Mouse (Mus musculus): ENCODE results near the gene Cbfa2t3. TPM values are rescaled to one million over a fixed set of nuclear protein-coding genes. Genes with fewer than 3 reads are reported as not detected.

The Cbfa2t3 gene
- total and polyA plus RNA-seq, 2 experiments from 2014 or later: 5.6 to 9.5 TPM

DNA sequence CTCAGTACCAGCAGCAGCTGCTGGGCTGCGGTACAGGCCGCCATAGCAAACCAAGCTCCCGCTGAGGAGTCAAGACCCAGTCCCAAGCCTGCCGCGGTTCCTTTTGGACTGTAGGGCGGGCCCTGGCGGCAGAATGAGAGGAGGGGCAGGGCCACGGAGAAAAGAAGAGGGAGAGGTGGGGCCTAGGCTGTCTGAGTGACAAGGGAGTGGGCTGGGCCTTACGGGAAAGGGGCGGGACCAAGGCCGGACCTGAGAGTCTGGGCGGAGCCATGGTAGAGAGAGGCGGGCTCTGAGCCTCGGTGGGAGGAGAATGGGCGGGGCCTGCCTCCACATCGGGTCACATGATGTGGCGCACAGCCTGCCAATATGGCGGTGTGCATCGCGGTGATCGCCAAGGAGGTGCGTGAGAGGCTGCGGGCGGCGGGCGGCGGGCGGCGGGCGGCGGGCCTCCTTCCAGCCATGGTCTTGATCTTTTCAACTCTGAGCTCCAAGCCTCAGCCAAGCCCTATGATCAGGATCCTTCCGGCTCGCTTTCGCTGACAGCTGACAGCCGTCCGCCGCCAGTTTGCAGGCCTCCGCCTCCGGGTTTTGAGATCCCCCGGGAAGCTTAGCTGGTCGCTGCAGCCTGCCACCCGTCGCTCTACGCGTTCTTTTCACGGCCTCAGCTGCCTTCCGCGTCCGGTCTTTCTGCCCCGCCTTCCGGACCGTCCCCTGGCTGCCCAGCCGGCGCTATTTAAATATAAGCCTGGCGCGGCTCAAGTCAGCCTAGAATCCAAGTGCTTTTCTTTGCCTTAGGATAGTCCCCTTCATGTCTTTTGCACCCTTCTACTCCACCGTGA, 87.4 kb downstream of the Cbfa2t3 start, which contains the start of the genes Galns and Trappc2l:
Gene Galns, minus strand, starts transcription at position 169 of the 839 bp plus-strand sequence.
Gene Trappc2l, plus strand, starts transcription at position 346 of the 839 bp plus-strand sequence.
- under 1% methylated on average over 57 of the region's 57 CpGs for WGBS
- peak; percentile 69 for TF ChIP-seq CTCF (IDR thresholded peaks at IDR 0.05; ENCODE audit: low read depth)
- no peaks in the 10 kb centered on the region for H3K27me3 ChIP-seq (ENCODE audit: insufficient read depth, low read length)

DNA sequence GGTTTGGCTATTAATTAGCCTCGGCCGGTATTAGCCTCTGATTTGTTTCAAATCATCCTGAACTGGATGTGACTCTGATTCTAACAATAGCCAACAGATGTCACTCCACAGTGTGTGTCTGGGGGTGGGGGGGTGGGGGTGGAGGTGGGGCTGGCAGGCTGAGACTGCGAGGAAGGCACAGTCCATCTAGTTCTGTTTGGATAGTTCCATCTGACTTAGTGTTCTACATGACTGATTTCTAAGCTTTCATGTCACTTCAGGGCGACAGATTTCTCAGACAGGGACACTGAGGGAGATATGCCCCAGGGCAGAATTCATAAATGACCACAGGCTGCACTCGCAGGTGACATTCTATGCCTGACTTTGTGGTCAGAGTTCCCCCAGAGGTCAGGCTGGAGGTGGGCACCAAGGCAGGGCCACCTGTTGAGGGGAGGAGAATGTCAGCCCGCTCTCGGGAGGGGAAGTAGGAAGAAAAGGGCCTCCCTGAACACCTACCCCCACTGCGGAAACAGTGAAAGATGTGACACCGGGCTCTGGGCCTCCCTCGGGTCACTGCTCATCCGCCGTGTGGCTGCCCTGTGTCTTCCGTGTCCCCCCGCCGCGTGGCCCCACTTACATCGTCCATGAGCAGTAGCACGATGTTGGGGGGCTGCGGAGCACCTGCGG, 88.2 kb downstream of the Cbfa2t3 start:
- Histone ChIP-seq H3K4me1 (ENCODE audit: insufficient read depth) (peaks cover 15% of the 10 kb centered on the region), H3K27ac (ENCODE audit: low read depth, low read length) (peak overlapping the region; percentile 72), H3K4me2 (ENCODE audit: low read depth) (peak overlapping the region; percentile 89), H3K4me3 (ENCODE audit: low read depth, low read length) (peak overlapping the region; percentile 68), H3K9ac (peak overlapping the region; percentile 79), H3K27me3 (ENCODE audit: insufficient read depth, low read length) (no peaks in the 10 kb centered on the region), H3K9me3 (ENCODE audit: low read length) (no peaks in the 10 kb centered on the region), H3K36me3 (ENCODE audit: insufficient read depth) (peaks cover 12% of the 10 kb centered on the region; the same call in 1 of the 2 replicates)
- DNase-seq: no peak
- WGBS: 2% methylated on average over 20 of the region's 20 CpGs
- ATAC-seq: no peak
- no peak for TF ChIP-seq CTCF (IDR thresholded peaks at IDR 0.05; ENCODE audit: low read depth)

More for the DNA sequence above, 87.4 kb downstream of the Cbfa2t3 start, which contains the start of the genes Galns and Trappc2l:
- peaks cover 12% of the 10 kb centered on the region; the same call in 1 of the 2 replicates for H3K36me3 ChIP-seq (ENCODE audit: insufficient read depth)
- H3K27ac ChIP-seq (ENCODE audit: low read depth, low read length): peak within 1 kb of the TSS; percentile 84
- peak within 1 kb of the TSS; percentile 68 for H3K4me3 ChIP-seq (ENCODE audit: low read depth, low read length)
- peak; percentile 98 for ATAC-seq
- peaks cover 15% of the 10 kb centered on the region for H3K4me1 ChIP-seq (ENCODE audit: insufficient read depth)
- peak within 1 kb of the TSS; percentile 89 for H3K4me2 ChIP-seq (ENCODE audit: low read depth)
- peak within 1 kb of the TSS; percentile 79 for H3K9ac ChIP-seq
- DNase-seq: peak; percentile 99
- H3K9me3 ChIP-seq (ENCODE audit: low read length): no peaks in the 10 kb centered on the region

DNA sequence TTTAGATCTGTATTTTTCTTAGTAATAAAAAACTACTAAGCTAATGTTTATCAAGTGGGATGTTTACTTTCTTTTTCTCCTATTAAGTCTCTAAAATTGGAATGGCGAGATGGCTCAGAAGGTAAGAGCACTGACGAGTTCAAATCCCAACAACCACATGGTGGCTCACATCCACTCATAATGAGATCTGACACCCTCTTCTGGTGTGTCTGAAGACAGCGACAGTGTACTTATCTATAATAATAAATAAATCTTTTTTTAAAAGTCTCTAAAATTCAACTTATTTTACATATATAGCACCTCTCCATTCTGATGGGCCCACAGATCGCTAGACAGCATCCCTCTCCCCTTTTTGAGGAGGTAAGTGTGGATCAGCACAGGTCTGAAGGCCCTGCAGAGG, 88.7 kb downstream of the Cbfa2t3 start:
- Histone ChIP-seq H3K27me3 (ENCODE audit: insufficient read depth, low read length) (no peaks in the 10 kb centered on the region), H3K4me1 (ENCODE audit: insufficient read depth) (peaks cover 15% of the 10 kb centered on the region), H3K4me3 (ENCODE audit: low read depth, low read length) (no peak overlapping the region), H3K27ac (ENCODE audit: low read depth, low read length) (no peak overlapping the region), H3K9ac (no peak overlapping the region), H3K4me2 (ENCODE audit: low read depth) (peak overlapping the region; percentile 89), H3K9me3 (ENCODE audit: low read length) (no peaks in the 10 kb centered on the region), H3K36me3 (ENCODE audit: insufficient read depth) (peaks cover 9% of the 10 kb centered on the region; the same call in 1 of the 2 replicates)
- no peak for DNase-seq
- peak; percentile 21; the same call in 1 of the 2 replicates for TF ChIP-seq CTCF (IDR thresholded peaks at IDR 0.05; ENCODE audit: low read depth)
- WGBS: 46% methylated on average over 4 of the region's 4 CpGs
- ATAC-seq: no peak

DNA sequence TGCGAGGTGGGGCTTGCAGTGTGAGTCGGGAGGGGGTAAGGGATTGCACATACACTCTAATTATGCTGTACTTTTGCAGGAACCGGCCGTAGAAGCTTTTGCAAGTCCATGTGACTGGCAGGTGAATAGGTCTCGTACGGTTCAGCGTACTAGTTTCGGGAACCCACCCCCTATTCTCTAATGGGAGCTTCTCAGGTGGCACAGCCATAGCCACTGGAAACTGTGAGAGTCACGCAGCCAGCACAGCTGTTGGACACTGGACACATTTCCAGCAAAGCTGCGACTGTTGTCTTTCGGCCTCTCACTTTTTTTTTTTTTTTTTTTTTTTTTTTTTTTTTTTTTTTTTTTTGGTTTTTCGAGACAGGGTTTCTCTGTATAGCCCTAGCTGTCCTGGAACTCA, 92.1 kb downstream of the Cbfa2t3 start:
- ATAC-seq (no peak), DNase-seq (no peak)
- Histone ChIP-seq H3K4me2 (ENCODE audit: low read depth) (no peak overlapping the region), H3K9ac (no peak overlapping the region), H3K27me3 (ENCODE audit: insufficient read depth, low read length) (no peaks in the 10 kb centered on the region), H3K9me3 (ENCODE audit: low read length) (no peaks in the 10 kb centered on the region), H3K4me3 (ENCODE audit: low read depth, low read length) (no peak overlapping the region), H3K27ac (ENCODE audit: low read depth, low read length) (no peak overlapping the region), H3K36me3 (ENCODE audit: insufficient read depth) (no peaks in the 10 kb centered on the region), H3K4me1 (ENCODE audit: insufficient read depth) (peaks cover 6% of the 10 kb centered on the region; the same call in 1 of the 2 replicates)
- 76% methylated on average over 11 of the region's 12 CpGs for WGBS
- TF ChIP-seq CTCF (IDR thresholded peaks at IDR 0.05; ENCODE audit: low read depth): no peak

DNA sequence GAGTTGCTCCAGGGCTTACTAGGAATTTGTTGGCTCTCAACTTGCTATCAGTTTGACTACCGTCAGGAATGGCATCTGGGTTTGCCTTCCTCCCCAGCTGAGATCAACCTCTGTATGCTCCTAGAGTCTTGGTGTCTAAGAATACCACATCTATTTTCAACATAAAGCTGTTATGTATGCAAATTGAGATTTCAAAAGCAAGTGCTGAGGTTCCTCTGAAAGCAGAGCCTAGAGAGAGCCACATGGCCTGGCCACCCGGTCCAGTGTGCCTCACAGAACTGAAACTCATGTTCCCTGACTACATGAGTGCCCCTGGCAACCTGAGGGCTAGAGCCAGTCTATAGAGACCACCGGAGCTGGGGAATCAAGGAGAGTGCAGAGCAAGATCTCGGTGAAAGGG, 93.5 kb downstream of the Cbfa2t3 start:
- Histone ChIP-seq H3K27ac (ENCODE audit: low read depth, low read length) (no peak overlapping the region), H3K36me3 (ENCODE audit: insufficient read depth) (no peaks in the 10 kb centered on the region), H3K4me2 (ENCODE audit: low read depth) (no peak overlapping the region), H3K4me3 (ENCODE audit: low read depth, low read length) (no peak overlapping the region), H3K9ac (no peak overlapping the region), H3K9me3 (ENCODE audit: low read length) (no peaks in the 10 kb centered on the region), H3K4me1 (ENCODE audit: insufficient read depth) (peaks cover 2% of the 10 kb centered on the region; the same call in 1 of the 2 replicates), H3K27me3 (ENCODE audit: insufficient read depth, low read length) (no peaks in the 10 kb centered on the region)
- 73% methylated on average over 4 of the region's 4 CpGs for WGBS
- TF ChIP-seq CTCF (IDR thresholded peaks at IDR 0.05; ENCODE audit: low read depth): no peak
- ATAC-seq (no peak), DNase-seq (no peak)

DNA sequence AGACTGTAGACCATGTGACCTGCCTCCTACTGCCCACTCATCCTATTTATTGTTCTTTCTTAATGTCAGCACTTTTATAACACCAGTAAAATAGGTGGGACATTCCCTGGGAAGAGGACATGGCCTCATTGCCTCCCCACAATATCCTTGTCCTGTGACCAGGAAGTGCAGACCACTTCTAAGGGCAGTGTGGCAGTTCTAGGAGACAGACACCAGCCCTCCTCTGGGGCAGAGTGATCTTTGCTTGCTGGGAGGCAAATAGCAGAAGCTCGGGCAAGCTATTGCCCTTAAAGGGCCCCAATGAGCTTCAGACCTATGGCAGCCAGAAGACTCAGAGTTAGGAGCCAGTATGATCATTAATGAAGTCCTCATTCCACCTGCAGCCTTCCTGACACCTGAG, 94.3 kb downstream of the Cbfa2t3 start:
- H3K4me2 ChIP-seq (ENCODE audit: low read depth): no peak overlapping the region
- H3K9ac ChIP-seq: no peak overlapping the region
- ATAC-seq (no peak), DNase-seq (no peak)
- no peak for TF ChIP-seq CTCF (IDR thresholded peaks at IDR 0.05; ENCODE audit: low read depth)
- H3K27ac ChIP-seq (ENCODE audit: low read depth, low read length): no peak overlapping the region
- no peaks in the 10 kb centered on the region for H3K4me1 ChIP-seq (ENCODE audit: insufficient read depth)
- H3K27me3 ChIP-seq (ENCODE audit: insufficient read depth, low read length): no peaks in the 10 kb centered on the region
- no peak overlapping the region for H3K4me3 ChIP-seq (ENCODE audit: low read depth, low read length)
- WGBS: 65% methylated on average over 1 of the region's 1 CpGs
- H3K9me3 ChIP-seq (ENCODE audit: low read length): no peaks in the 10 kb centered on the region
- no peaks in the 10 kb centered on the region for H3K36me3 ChIP-seq (ENCODE audit: insufficient read depth)
